Mouse (Mus musculus): ENCODE measurements around the gene Wdr76.

- TF ChIP-seq CTCF (IDR thresholded peaks at IDR 0.05; ENCODE audit: control insufficient read depth, insufficient read depth, insufficient read length) (no peak), CEBPB (IDR thresholded peaks at IDR 0.05; ENCODE audit: low read depth) (no peak), MYOD1 (IDR thresholded peaks at IDR 0.05; ENCODE audit: control insufficient read depth, insufficient read length, low read depth) (no peak)
These were observed 87.6 kb downstream of the Wdr76 start for GRCm38 (mm10) chr2:121594131-121594530.
